Mouse (Mus musculus) bone marrow macrophage, adult 2 months (primary cell): ENCODE data around the gene Fcrl5. TPM values are rescaled to one million over a fixed set of nuclear protein-coding genes. Genes with fewer than 3 reads are reported as not detected.
"Not testable (repeated sequence)": the region's sequence is repeated elsewhere in the genome, so short reads cannot be mapped to it uniquely, and the experiment has no call there.

Experiments used
- H3K27ac ChIP-seq: 2 replicates; pipeline ENCODE4 v1.5.1; 2012; ENCODE audit warnings: low read depth, low read length; ENCODE audit not compliant: insufficient read depth
- H3K4me1 ChIP-seq: 2 replicates; pipeline ENCODE4 v1.6.1; 2012; ENCODE audit warnings: low read length; ENCODE audit not compliant: control insufficient read depth, insufficient read depth
- H3K4me3 ChIP-seq: 2 replicates; pipeline ENCODE4 v1.5.1; 2012; ENCODE audit warnings: mild to moderate bottlenecking, low read length, moderate library complexity; ENCODE audit not compliant: insufficient read depth
- CTCF ChIP-seq: IDR thresholded peaks from 2 replicates; pipeline ENCODE4 v1.5.1; 2012; ENCODE audit warnings: low read depth, mild to moderate bottlenecking, low read length, moderate library complexity
- POLR2A ChIP-seq: IDR thresholded peaks from 2 replicates; pipeline ENCODE4 v1.6.1; 2012; ENCODE audit warnings: mild to moderate bottlenecking, low read depth, low read length, borderline replicate concordance
- polyA plus RNA-seq: library from polyadenylated mRNA; stranded (reverse); fragments of >200 nt; gene quantifications from 2 replicates; pipeline ENCODE4 v1.2.4, GENCODE M21; 2012; ENCODE audit not compliant: missing spikeins, insufficient read depth, insufficient read length

The Fcrl5 gene
- polyA plus RNA-seq, 1 experiment, result 1.5 TPM

- H3K4me1 ChIP-seq, result peaks cover 2% of the 10 kb centered on the region; the same call in 1 of the 2 replicates
- no peak overlapping the region for H3K4me3 ChIP-seq
- TF ChIP-seq CTCF (no peak), POLR2A (no peak)
- H3K27ac ChIP-seq, result no peak overlapping the region
These were observed 13.1 kb upstream of the Fcrl5 start for GRCm38 (mm10) chr3:87422386-87422910.

GRCm38 (mm10) chr3:87440586-87440985 lies 5.0 kb downstream of the Fcrl5 start:
- Histone ChIP-seq H3K4me3 (no peak overlapping the region), H3K27ac (no peak overlapping the region), H3K4me1 (peaks cover 5% of the 10 kb centered on the region)
- no peak for TF ChIP-seq POLR2A
- no peak for TF ChIP-seq CTCF

DNA sequence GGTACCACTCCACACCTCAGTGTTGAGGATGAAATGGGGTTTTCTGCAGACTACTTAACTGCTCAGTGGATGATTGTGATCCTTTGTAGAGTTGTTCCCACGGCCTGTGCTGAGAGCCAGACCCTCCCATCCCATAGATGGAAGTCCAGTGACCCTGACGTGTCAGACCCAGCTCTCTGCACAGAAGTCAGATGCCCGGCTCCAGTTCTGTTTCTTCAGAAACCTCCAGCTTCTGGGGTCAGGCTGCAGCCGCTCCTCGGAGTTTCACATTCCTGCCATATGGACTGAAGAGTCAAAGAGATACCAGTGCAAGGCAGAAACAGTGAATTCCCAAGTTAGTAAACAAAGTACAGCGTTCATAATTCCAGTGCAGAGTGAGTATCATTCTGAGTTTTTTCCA lies 8.4 kb downstream of the Fcrl5 start:
- no peak for TF ChIP-seq CTCF
- no peak for TF ChIP-seq POLR2A
- Histone ChIP-seq H3K4me1 (no peaks in the 10 kb centered on the region), H3K27ac (no peak overlapping the region), H3K4me3 (no peak overlapping the region)

DNA sequence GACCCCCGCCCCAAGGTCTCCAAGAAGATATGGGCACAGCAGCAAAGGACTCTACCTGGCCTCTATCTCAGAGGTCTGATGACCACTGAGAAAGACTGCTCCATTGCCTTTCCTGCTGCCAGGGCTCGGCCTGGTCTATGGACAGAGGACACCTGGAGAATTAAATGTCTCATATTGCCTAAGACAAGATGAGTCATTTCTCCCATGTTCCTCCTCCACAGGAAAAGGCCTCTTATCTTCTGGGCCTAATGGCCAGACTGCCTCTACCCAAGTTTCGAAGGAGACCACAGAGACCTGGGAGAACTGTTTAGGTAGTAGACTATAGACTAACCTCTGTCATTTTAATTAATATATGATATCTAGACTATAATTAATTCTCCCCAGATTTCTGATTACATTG lies 29.9 kb downstream of the Fcrl5 start:
- Histone ChIP-seq H3K4me1 (peaks cover 10% of the 10 kb centered on the region), H3K4me3 (no peak overlapping the region), H3K27ac (no peak overlapping the region)
- TF ChIP-seq CTCF (no peak), POLR2A (no peak)

DNA sequence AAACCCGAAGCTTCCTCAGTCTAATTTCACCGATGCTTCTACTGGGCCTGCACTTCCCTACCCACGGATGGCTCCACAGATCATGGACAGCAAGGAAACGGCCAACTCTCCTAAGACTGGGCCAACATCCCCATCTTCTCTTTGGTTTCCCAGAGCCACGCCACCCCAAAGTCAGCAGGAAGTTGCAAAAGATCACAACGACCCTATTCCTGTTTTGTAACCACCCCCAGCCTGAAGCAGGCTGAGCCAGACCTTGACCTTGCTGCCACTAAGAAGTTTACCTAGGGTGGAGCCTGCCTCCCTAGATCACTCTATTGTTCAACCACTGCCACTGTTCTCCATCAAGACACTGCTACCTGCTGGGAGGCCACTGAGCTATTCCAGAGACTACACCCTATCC lies 31.4 kb downstream of the Fcrl5 start:
- TF ChIP-seq CTCF, result no peak
- no peak for TF ChIP-seq POLR2A
- Histone ChIP-seq H3K4me3 (no peak overlapping the region), H3K4me1 (peaks cover 10% of the 10 kb centered on the region), H3K27ac (no peak overlapping the region)

- peaks cover 10% of the 10 kb centered on the region for H3K4me1 ChIP-seq
- TF ChIP-seq POLR2A, result no peak
- TF ChIP-seq CTCF, result no peak
- no peak overlapping the region for H3K4me3 ChIP-seq
- no peak overlapping the region for H3K27ac ChIP-seq
These were observed 31.8 kb downstream of the Fcrl5 start for GRCm38 (mm10) chr3:87467416-87467815.

GRCm38 (mm10) chr3:87477948-87478347 lies 42.4 kb downstream of the Fcrl5 start:
- not testable (repeated sequence) for H3K4me1 ChIP-seq, H3K27ac ChIP-seq, H3K4me3 ChIP-seq

DNA sequence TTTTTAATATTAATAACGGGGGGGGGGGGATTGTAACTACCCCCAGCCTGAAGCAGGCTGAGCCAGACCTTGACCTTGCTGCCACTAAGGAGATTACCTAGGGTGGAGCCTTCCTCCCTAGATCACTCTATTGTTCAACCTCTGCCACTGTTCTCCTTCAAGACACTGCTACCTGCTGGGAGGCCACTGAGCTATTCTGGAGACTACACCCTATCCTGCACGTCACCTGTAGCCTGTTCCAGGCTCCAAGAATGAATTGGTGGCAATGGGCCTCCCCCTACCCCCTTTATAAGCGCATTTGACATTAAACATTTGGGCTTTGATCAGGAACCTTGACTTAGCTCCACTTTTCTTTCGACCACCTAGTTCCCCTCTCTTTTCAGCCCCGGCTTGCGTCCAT lies 43.0 kb downstream of the Fcrl5 start:
- not testable (repeated sequence) for H3K4me3 ChIP-seq, H3K27ac ChIP-seq, H3K4me1 ChIP-seq

GRCm38 (mm10) chr3:87479230-87479629 lies 43.7 kb downstream of the Fcrl5 start:
- H3K4me3 ChIP-seq, H3K27ac ChIP-seq, H3K4me1 ChIP-seq: not testable (repeated sequence)

- no peak for TF ChIP-seq POLR2A
- no peak for TF ChIP-seq CTCF
- Histone ChIP-seq H3K4me1 (peaks cover 15% of the 10 kb centered on the region), H3K4me3 (no peak overlapping the region), H3K27ac (0 out of 2 replicates have a peak overlapping the region, but pooled peaks have one; percentile 50)
These were observed 51.8 kb downstream of the Fcrl5 start for GRCm38 (mm10) chr3:87487392-87487791.

DNA sequence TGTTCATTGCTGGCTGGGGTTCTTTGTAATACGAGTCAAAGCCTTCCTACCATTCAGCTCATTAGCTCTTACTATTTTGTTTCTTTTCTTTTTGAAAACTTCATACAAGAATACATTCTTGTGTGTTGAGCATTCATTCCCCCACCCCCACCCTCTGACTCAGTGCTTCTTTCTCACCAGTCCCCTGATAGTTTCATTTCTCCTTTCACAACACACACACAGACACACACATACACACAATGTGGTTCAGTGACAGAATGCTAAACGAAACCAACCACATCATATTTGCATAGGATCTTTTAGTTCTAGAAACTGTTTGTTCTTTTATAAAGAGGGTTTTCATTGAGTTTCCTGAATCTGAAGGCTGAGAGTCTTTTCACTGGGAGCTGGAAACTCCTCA lies 52.3 kb downstream of the Fcrl5 start:
- H3K27ac ChIP-seq, result peak overlapping the region; percentile 63
- TF ChIP-seq CTCF, result no peak
- TF ChIP-seq POLR2A, result no peak

More for the DNA sequence above, 52.3 kb downstream of the Fcrl5 start:
- Histone ChIP-seq H3K4me1 (peaks cover 15% of the 10 kb centered on the region), H3K4me3 (no peak overlapping the region)
